Mouse (Mus musculus) liver, postnatal 0 days (tissue): ENCODE measurements around the gene Sidt1.

Experiments used
- CTCF ChIP-seq: sonication (generic); IDR thresholded peaks from 2 replicates; pipeline ENCODE4 v1.5.1; 2016; ENCODE audit warnings: antibody characterized with exemption, low read depth
- EP300 ChIP-seq: IDR thresholded peaks from 2 replicates; pipeline ENCODE4 v1.6.1; 2016; ENCODE audit warnings: antibody characterized with exemption, low read depth, mild to moderate bottlenecking

- TF ChIP-seq CTCF (no peak), EP300 (no peak)
Observed at GRCm38 (mm10) chr16:44331154-44331553, 1.8 kb downstream of the Sidt1 start.
